Comparison of ENCODE assay signal across 1 mouse cellular context in genomic region chr7:48880591-48881481, GRCm38 (mm10).
TF ChIP-seq lines count a peak whose summit lies in the region.

No protein-coding gene starts in this region.

TF ChIP-seq in MEL, 35 proteins besides CTCF, POLR2A, EP300 and RAD21 (continued from another document):
- TF ChIP-seq MAFK (IDR thresholded peaks at IDR 0.05; ENCODE audit: borderline replicate concordance, low read depth, low read length) (no peak), ZMIZ1 (IDR thresholded peaks at IDR 0.05; ENCODE audit: low read depth, low read length) (0 out of 2 replicates have a peak, but pooled peaks have one; percentile 52), TBP (IDR thresholded peaks at IDR 0.05; ENCODE audit: low read depth, low read length) (peak; percentile 45; the same call in 1 of the 2 replicates), ETS1 (IDR thresholded peaks at IDR 0.05; ENCODE audit: low read depth, low read length) (0 out of 2 replicates have a peak, but pooled peaks have one; percentile 1), POLR2AphosphoS5 (IDR thresholded peaks at IDR 0.05; ENCODE audit: borderline replicate concordance, low read depth, low read length) (no peak), TAL1 (IDR thresholded peaks at IDR 0.05; ENCODE audit: low read length) (no peak), CHD1 (IDR thresholded peaks at IDR 0.05; ENCODE audit: low read depth, low read length) (no peak), GATA1 (IDR thresholded peaks at IDR 0.05; ENCODE audit: low read depth, low read length) (no peak), MXI1 (IDR thresholded peaks at IDR 0.05; ENCODE audit: low read depth, low read length) (peak; percentile 93), BHLHE40 (IDR thresholded peaks at IDR 0.05; ENCODE audit: borderline replicate concordance, low read depth, low read length) (peak; percentile 74; the same call in 1 of the 2 replicates), MEF2A (IDR thresholded peaks at IDR 0.05; ENCODE audit: extremely low read depth, insufficient replicate concordance, low read depth, low read length, poor library complexity, severe bottlenecking) (no peak), MAX (IDR thresholded peaks at IDR 0.05; ENCODE audit: low read length) (peak; percentile 62), HCFC1 (IDR thresholded peaks at IDR 0.05; ENCODE audit: low read depth, low read length) (peak; percentile 58; the same call in 1 of the 2 replicates), KAT2A (conservative IDR thresholded peaks at IDR 0.05; ENCODE audit: low read depth, low read length) (no peak), GABPA (IDR thresholded peaks at IDR 0.05; ENCODE audit: low read depth, low read length) (no peak), UBTF (IDR thresholded peaks at IDR 0.05; ENCODE audit: borderline replicate concordance, insufficient read depth, low read depth, low read length) (no peak), ELF1 (IDR thresholded peaks at IDR 0.05; ENCODE audit: low read depth, low read length) (peak; percentile 83), USF1 (IDR thresholded peaks at IDR 0.05; ENCODE audit: low read depth, low read length) (no peak), RCOR1 (IDR thresholded peaks at IDR 0.05; ENCODE audit: low read depth, low read length) (no peak)
